Mouse (Mus musculus): ENCODE data around the gene Mpp6. TPM values are rescaled to one million over a fixed set of nuclear protein-coding genes. Genes with fewer than 3 reads are reported as not detected.

Mpp6 gene
- polyA plus RNA-seq, 1 experiment from 2014 or later = 80.8 TPM

- Histone ChIP-seq H3K4me3 (ENCODE audit: low read depth, low read length) (no peak overlapping the region), H3K27me3 (replicated peaks; ENCODE audit: control insufficient read depth, insufficient read depth, low read length) (no peaks in the 10 kb centered on the region), H3K36me3 (ENCODE audit: control insufficient read depth, insufficient read depth, low read length) (0 out of 2 replicates have a peak, but pooled peaks cover 5% of the 10 kb centered on the region), H3K9me3 (ENCODE audit: control insufficient read depth, low read length) (peaks cover 7% of the 10 kb centered on the region; the same call in 1 of the 2 replicates), H3K4me1 (ENCODE audit: control insufficient read depth, insufficient read depth, low read length) (no peaks in the 10 kb centered on the region), H3K4me2 (ENCODE audit: low read depth, low read length) (no peak overlapping the region), H3K9ac (ENCODE audit: low read depth, low read length) (no peak overlapping the region), H3K27ac (replicated peaks; ENCODE audit: low read depth, low read length) (no peak overlapping the region)
- 80% methylated on average over 2 of the region's 2 CpGs for WGBS
- ATAC-seq (ENCODE audit: low read depth) = no peak
- DNase-seq (ENCODE audit: low spot score) = no peak
Measured at GRCm38 (mm10) chr6:50124197-50124596, 14.2 kb downstream of the Mpp6 start.

- Histone ChIP-seq H3K4me3 (ENCODE audit: low read depth, low read length) (no peak overlapping the region), H3K27ac (replicated peaks; ENCODE audit: low read depth, low read length) (no peak overlapping the region), H3K9me3 (ENCODE audit: control insufficient read depth, low read length) (peaks cover 7% of the 10 kb centered on the region; the same call in 1 of the 2 replicates), H3K9ac (ENCODE audit: low read depth, low read length) (no peak overlapping the region), H3K4me2 (ENCODE audit: low read depth, low read length) (no peak overlapping the region), H3K4me1 (ENCODE audit: control insufficient read depth, insufficient read depth, low read length) (no peaks in the 10 kb centered on the region), H3K36me3 (ENCODE audit: control insufficient read depth, insufficient read depth, low read length) (0 out of 2 replicates have a peak, but pooled peaks cover 5% of the 10 kb centered on the region), H3K27me3 (replicated peaks; ENCODE audit: control insufficient read depth, insufficient read depth, low read length) (no peaks in the 10 kb centered on the region)
- 87% methylated on average over 2 of the region's 2 CpGs for WGBS
- no peak for ATAC-seq (ENCODE audit: low read depth)
- DNase-seq (ENCODE audit: low spot score) = no peak
Measured at GRCm38 (mm10) chr6:50126331-50126730, 16.3 kb downstream of the Mpp6 start.

- WGBS = 93% methylated on average over 6 of the region's 6 CpGs
- H3K4me2 ChIP-seq (ENCODE audit: low read depth, low read length) = no peak overlapping the region
- no peak overlapping the region for H3K9ac ChIP-seq (ENCODE audit: low read depth, low read length)
- ATAC-seq (ENCODE audit: low read depth) (no peak), DNase-seq (ENCODE audit: low spot score) (no peak)
- 0 out of 2 replicates have a peak, but pooled peaks cover 5% of the 10 kb centered on the region for H3K36me3 ChIP-seq (ENCODE audit: control insufficient read depth, insufficient read depth, low read length)
- no peak overlapping the region for H3K4me3 ChIP-seq (ENCODE audit: low read depth, low read length)
- no peak overlapping the region for H3K27ac ChIP-seq (replicated peaks; ENCODE audit: low read depth, low read length)
- H3K4me1 ChIP-seq (ENCODE audit: control insufficient read depth, insufficient read depth, low read length) = no peaks in the 10 kb centered on the region
- H3K27me3 ChIP-seq (replicated peaks; ENCODE audit: control insufficient read depth, insufficient read depth, low read length) = no peaks in the 10 kb centered on the region
- no peaks in the 10 kb centered on the region; the same call in 1 of the 2 replicates for H3K9me3 ChIP-seq (ENCODE audit: control insufficient read depth, low read length)
Measured at GRCm38 (mm10) chr6:50127536-50127935, 17.5 kb downstream of the Mpp6 start.

GRCm38 (mm10) chr6:50137651-50138050, 27.6 kb downstream of the Mpp6 start:
- Histone ChIP-seq H3K27ac (replicated peaks; ENCODE audit: low read depth, low read length) (no peak overlapping the region), H3K4me3 (ENCODE audit: low read depth, low read length) (no peak overlapping the region), H3K27me3 (replicated peaks; ENCODE audit: control insufficient read depth, insufficient read depth, low read length) (no peaks in the 10 kb centered on the region), H3K36me3 (ENCODE audit: control insufficient read depth, insufficient read depth, low read length) (no peaks in the 10 kb centered on the region), H3K4me2 (ENCODE audit: low read depth, low read length) (no peak overlapping the region), H3K4me1 (ENCODE audit: control insufficient read depth, insufficient read depth, low read length) (no peaks in the 10 kb centered on the region), H3K9ac (ENCODE audit: low read depth, low read length) (no peak overlapping the region), H3K9me3 (ENCODE audit: control insufficient read depth, low read length) (no peaks in the 10 kb centered on the region)
- ATAC-seq (ENCODE audit: low read depth) (no peak), DNase-seq (ENCODE audit: low spot score) (no peak)
- 83% methylated on average over 3 of the region's 3 CpGs for WGBS

GRCm38 (mm10) chr6:50139526-50139925, 29.5 kb downstream of the Mpp6 start:
- Histone ChIP-seq H3K4me2 (ENCODE audit: low read depth, low read length) (no peak overlapping the region), H3K27me3 (replicated peaks; ENCODE audit: control insufficient read depth, insufficient read depth, low read length) (no peaks in the 10 kb centered on the region), H3K9ac (ENCODE audit: low read depth, low read length) (no peak overlapping the region), H3K4me1 (ENCODE audit: control insufficient read depth, insufficient read depth, low read length) (no peaks in the 10 kb centered on the region), H3K27ac (replicated peaks; ENCODE audit: low read depth, low read length) (no peak overlapping the region), H3K4me3 (ENCODE audit: low read depth, low read length) (no peak overlapping the region), H3K9me3 (ENCODE audit: control insufficient read depth, low read length) (no peaks in the 10 kb centered on the region), H3K36me3 (ENCODE audit: control insufficient read depth, insufficient read depth, low read length) (no peaks in the 10 kb centered on the region)
- DNase-seq (ENCODE audit: low spot score) (no peak), ATAC-seq (ENCODE audit: low read depth) (no peak)
- WGBS = 91% methylated on average over 3 of the region's 3 CpGs

GRCm38 (mm10) chr6:50146158-50146557, 36.1 kb downstream of the Mpp6 start:
- Histone ChIP-seq H3K9ac (ENCODE audit: low read depth, low read length) (no peak overlapping the region), H3K36me3 (ENCODE audit: control insufficient read depth, insufficient read depth, low read length) (peaks cover 15% of the 10 kb centered on the region; the same call in 1 of the 2 replicates), H3K9me3 (ENCODE audit: control insufficient read depth, low read length) (no peaks in the 10 kb centered on the region), H3K4me1 (ENCODE audit: control insufficient read depth, insufficient read depth, low read length) (no peaks in the 10 kb centered on the region), H3K27me3 (replicated peaks; ENCODE audit: control insufficient read depth, insufficient read depth, low read length) (no peaks in the 10 kb centered on the region), H3K27ac (replicated peaks; ENCODE audit: low read depth, low read length) (no peak overlapping the region), H3K4me3 (ENCODE audit: low read depth, low read length) (no peak overlapping the region), H3K4me2 (ENCODE audit: low read depth, low read length) (no peak overlapping the region)
- DNase-seq (ENCODE audit: low spot score) = no peak
- ATAC-seq (ENCODE audit: low read depth) = no peak

GRCm38 (mm10) chr6:50149378-50149777, 39.3 kb downstream of the Mpp6 start:
- Histone ChIP-seq H3K36me3 (ENCODE audit: control insufficient read depth, insufficient read depth, low read length) (peaks cover 15% of the 10 kb centered on the region; the same call in 1 of the 2 replicates), H3K9ac (ENCODE audit: low read depth, low read length) (no peak overlapping the region), H3K4me2 (ENCODE audit: low read depth, low read length) (no peak overlapping the region), H3K4me3 (ENCODE audit: low read depth, low read length) (no peak overlapping the region), H3K4me1 (ENCODE audit: control insufficient read depth, insufficient read depth, low read length) (no peaks in the 10 kb centered on the region), H3K27me3 (replicated peaks; ENCODE audit: control insufficient read depth, insufficient read depth, low read length) (no peaks in the 10 kb centered on the region), H3K9me3 (ENCODE audit: control insufficient read depth, low read length) (no peaks in the 10 kb centered on the region), H3K27ac (replicated peaks; ENCODE audit: low read depth, low read length) (no peak overlapping the region)
- 80% methylated on average over 4 of the region's 4 CpGs for WGBS
- no peak for ATAC-seq (ENCODE audit: low read depth)
- DNase-seq (ENCODE audit: low spot score) = no peak

GRCm38 (mm10) chr6:50159842-50160241, 49.8 kb downstream of the Mpp6 start:
- Histone ChIP-seq H3K9me3 (ENCODE audit: control insufficient read depth, low read length) (no peaks in the 10 kb centered on the region), H3K9ac (ENCODE audit: low read depth, low read length) (no peak overlapping the region), H3K27me3 (replicated peaks; ENCODE audit: control insufficient read depth, insufficient read depth, low read length) (no peaks in the 10 kb centered on the region), H3K36me3 (ENCODE audit: control insufficient read depth, insufficient read depth, low read length) (peaks cover 7% of the 10 kb centered on the region; the same call in 1 of the 2 replicates), H3K4me2 (ENCODE audit: low read depth, low read length) (no peak overlapping the region), H3K27ac (replicated peaks; ENCODE audit: low read depth, low read length) (no peak overlapping the region), H3K4me3 (ENCODE audit: low read depth, low read length) (no peak overlapping the region), H3K4me1 (ENCODE audit: control insufficient read depth, insufficient read depth, low read length) (no peaks in the 10 kb centered on the region)
- WGBS = 87% methylated on average over 6 of the region's 6 CpGs
- ATAC-seq (ENCODE audit: low read depth) = no peak
- no peak for DNase-seq (ENCODE audit: low spot score)

GRCm38 (mm10) chr6:50163013-50163412, 53.0 kb downstream of the Mpp6 start:
- DNase-seq (ENCODE audit: low spot score) = no peak
- Histone ChIP-seq H3K4me1 (ENCODE audit: control insufficient read depth, insufficient read depth, low read length) (no peaks in the 10 kb centered on the region), H3K9ac (ENCODE audit: low read depth, low read length) (no peak overlapping the region), H3K27ac (replicated peaks; ENCODE audit: low read depth, low read length) (no peak overlapping the region), H3K9me3 (ENCODE audit: control insufficient read depth, low read length) (no peaks in the 10 kb centered on the region), H3K4me2 (ENCODE audit: low read depth, low read length) (no peak overlapping the region), H3K4me3 (ENCODE audit: low read depth, low read length) (no peak overlapping the region), H3K27me3 (replicated peaks; ENCODE audit: control insufficient read depth, insufficient read depth, low read length) (no peaks in the 10 kb centered on the region), H3K36me3 (ENCODE audit: control insufficient read depth, insufficient read depth, low read length) (peaks cover 7% of the 10 kb centered on the region; the same call in 1 of the 2 replicates)
- WGBS = 83% methylated on average over 3 of the region's 3 CpGs
- no peak for ATAC-seq (ENCODE audit: low read depth)
